Mouse (Mus musculus) ZHBTc4 (cell line): Measurements from ENCODE around the gene Vmn1r44.
"Not testable (repeated sequence)": the region's sequence is repeated elsewhere in the genome, so short reads cannot be mapped to it uniquely, and the experiment has no call there.

Source experiments
- DNase-seq: peaks from one replicate; pipeline ENCODE4 v3.0.0-alpha.2; 2011; ENCODE audit warnings: low read depth, low spot score

The Vmn1r44 gene

GRCm38 (mm10) chr6:89883360-89883759 is at the start of gene Vmn1r44:
Gene Vmn1r44 (plus strand): TSS chr6:89883660.
- no peak for DNase-seq

GRCm38 (mm10) chr6:89857552-89857951 is 25.9 kb upstream of the Vmn1r44 start:
- DNase-seq: no peak

GRCm38 (mm10) chr6:89859839-89860238 is 23.6 kb upstream of the Vmn1r44 start:
- DNase-seq: peak; percentile 67

- no peak for DNase-seq
These were observed 19.7 kb upstream of the Vmn1r44 start for GRCm38 (mm10) chr6:89863792-89864191.

GRCm38 (mm10) chr6:89867276-89867675 is 16.2 kb upstream of the Vmn1r44 start:
- DNase-seq: peak; percentile 36

GRCm38 (mm10) chr6:89867976-89868375 is 15.5 kb upstream of the Vmn1r44 start:
- DNase-seq: peak; percentile 38

- not testable (repeated sequence) for DNase-seq
These were observed 7.1 kb upstream of the Vmn1r44 start, which contains the start of the genes Vmn1r42 and Vmn1r43 for GRCm38 (mm10) chr6:89876313-89876712. Gene Vmn1r42 (minus strand): TSS chr6:89876413. Gene Vmn1r43 (minus strand): TSS chr6:89876413.

GRCm38 (mm10) chr6:89876963-89877362 is 6.5 kb upstream of the Vmn1r44 start:
- no peak for DNase-seq

GRCm38 (mm10) chr6:89880867-89881266 is 2.6 kb upstream of the Vmn1r44 start:
- no peak for DNase-seq

- DNase-seq: no peak
These were observed 352 bp downstream of the Vmn1r44 start for GRCm38 (mm10) chr6:89883812-89884211.

- DNase-seq: not testable (repeated sequence)
These were observed 57.0 kb downstream of the Vmn1r44 start, which contains the start of gene Vmn1r45 for GRCm38 (mm10) chr6:89940498-89940897. Gene Vmn1r45 (minus strand): TSS chr6:89940598.

GRCm38 (mm10) chr6:89940926-89941325 is 57.5 kb downstream of the Vmn1r44 start:
- no peak for DNase-seq
